Mouse (Mus musculus): Measurements from ENCODE around the gene Os9.
"Not testable (repeated sequence)": the region's sequence is repeated elsewhere in the genome, so short reads cannot be mapped to it uniquely, and the experiment has no call there.

The Os9 gene

GRCm38 (mm10) chr10:127121066-127121477 lies at the start of gene Os9:
Gene Os9, minus strand, starts transcription at chr10:127121131.
- peak; percentile 97 for DNase-seq

- DNase-seq, result peak in 1 of 2 experiments; percentile 44
Observed at GRCm38 (mm10) chr10:127170002-127170401, 49.1 kb upstream of the Os9 start.

- no peak for DNase-seq
Observed at GRCm38 (mm10) chr10:127167614-127168192, 46.8 kb upstream of the Os9 start.

GRCm38 (mm10) chr10:127166771-127167613 lies 46.1 kb upstream of the Os9 start:
- DNase-seq, result peak in 1 of 2 experiments; percentile 25

GRCm38 (mm10) chr10:127166404-127166715 lies 45.4 kb upstream of the Os9 start:
- no peak for DNase-seq

GRCm38 (mm10) chr10:127165654-127166403 lies 44.9 kb upstream of the Os9 start:
- DNase-seq, result peak; percentile 60 to 64

- DNase-seq, result peak in 1 of 2 experiments; percentile 44
Observed at GRCm38 (mm10) chr10:127165354-127165653, 44.4 kb upstream of the Os9 start.

- DNase-seq, result peak; percentile 84
Observed at GRCm38 (mm10) chr10:127164631-127165353, 43.9 kb upstream of the Os9 start, which contains the start of gene B4galnt1. Gene B4galnt1, plus strand, starts transcription at chr10:127165225.

- DNase-seq, result no peak
Observed at GRCm38 (mm10) chr10:127164190-127164589, 43.3 kb upstream of the Os9 start.

- DNase-seq, result not testable (repeated sequence)
Observed at GRCm38 (mm10) chr10:127162771-127163261, 41.9 kb upstream of the Os9 start.

- no peak for DNase-seq
Observed at GRCm38 (mm10) chr10:127160728-127161127, 39.8 kb upstream of the Os9 start.

- no peak for DNase-seq
Observed at GRCm38 (mm10) chr10:127160081-127160480, 39.1 kb upstream of the Os9 start.

GRCm38 (mm10) chr10:127158471-127158870 lies 37.5 kb upstream of the Os9 start:
- DNase-seq, result no peak

- no peak for DNase-seq
Observed at GRCm38 (mm10) chr10:127156511-127156910, 35.6 kb upstream of the Os9 start.

GRCm38 (mm10) chr10:127156089-127156488 lies 35.2 kb upstream of the Os9 start:
- DNase-seq, result no peak

GRCm38 (mm10) chr10:127154652-127155051 lies 33.7 kb upstream of the Os9 start:
- no peak for DNase-seq

- DNase-seq, result no peak
Observed at GRCm38 (mm10) chr10:127154241-127154640, 33.3 kb upstream of the Os9 start.

- DNase-seq, result no peak
Observed at GRCm38 (mm10) chr10:127153323-127153722, 32.4 kb upstream of the Os9 start.

- DNase-seq, result not testable (repeated sequence)
Observed at GRCm38 (mm10) chr10:127152556-127152955, 31.6 kb upstream of the Os9 start.

GRCm38 (mm10) chr10:127151233-127151632 lies 30.3 kb upstream of the Os9 start:
- not testable (repeated sequence) for DNase-seq

- no peak for DNase-seq
Observed at GRCm38 (mm10) chr10:127150471-127150872, 29.5 kb upstream of the Os9 start.

- no peak for DNase-seq
Observed at GRCm38 (mm10) chr10:127147135-127147534, 26.2 kb upstream of the Os9 start.

- no peak for DNase-seq
Observed at GRCm38 (mm10) chr10:127145303-127145702, 24.4 kb upstream of the Os9 start.

All from lung, postnatal 4 days (tissue).